Mouse (Mus musculus): ENCODE results near the gene Hoxb9.

The Hoxb9 gene

GRCm38 (mm10) chr11:96270996-96271540 is at the start of gene Hoxb9:
Hoxb9 (plus strand) TSS chr11:96271457.
- no peak for DNase-seq (ENCODE audit: low spot score in 2 of 2)

- no peak for DNase-seq (ENCODE audit: low spot score in 2 of 2)
Observed at GRCm38 (mm10) chr11:96223813-96224212, 47.4 kb upstream of the Hoxb9 start.

- no peak for DNase-seq (ENCODE audit: low spot score in 2 of 2)
Observed at GRCm38 (mm10) chr11:96227676-96228075, 43.6 kb upstream of the Hoxb9 start.

- DNase-seq (ENCODE audit: low spot score in 2 of 2), result peak in 1 of 2 experiments; percentile 14
Observed at GRCm38 (mm10) chr11:96234906-96235305, 36.4 kb upstream of the Hoxb9 start.

- DNase-seq (ENCODE audit: low spot score in 2 of 2), result no peak
Observed at GRCm38 (mm10) chr11:96240211-96240610, 31.0 kb upstream of the Hoxb9 start.

- DNase-seq (ENCODE audit: low spot score in 2 of 2), result no peak
Observed at GRCm38 (mm10) chr11:96250901-96251300, 20.4 kb upstream of the Hoxb9 start.

- DNase-seq (ENCODE audit: low spot score in 2 of 2), result no peak
Observed at GRCm38 (mm10) chr11:96251480-96252031, 19.7 kb upstream of the Hoxb9 start.

- DNase-seq (ENCODE audit: low spot score in 2 of 2), result no peak
Observed at GRCm38 (mm10) chr11:96252541-96253120, 18.6 kb upstream of the Hoxb9 start.

- no peak for DNase-seq (ENCODE audit: low spot score in 2 of 2)
Observed at GRCm38 (mm10) chr11:96254221-96254620, 17.0 kb upstream of the Hoxb9 start.

GRCm38 (mm10) chr11:96255111-96255995 is 15.9 kb upstream of the Hoxb9 start:
- DNase-seq (ENCODE audit: low spot score in 2 of 2), result no peak

GRCm38 (mm10) chr11:96255996-96256445 is 15.2 kb upstream of the Hoxb9 start:
- DNase-seq (ENCODE audit: low spot score in 2 of 2), result no peak

GRCm38 (mm10) chr11:96257141-96257540 is 14.1 kb upstream of the Hoxb9 start:
- DNase-seq (ENCODE audit: low spot score in 2 of 2), result no peak

GRCm38 (mm10) chr11:96259038-96259437 is 12.2 kb upstream of the Hoxb9 start:
- no peak for DNase-seq (ENCODE audit: low spot score in 2 of 2)

- no peak for DNase-seq (ENCODE audit: low spot score in 2 of 2)
Observed at GRCm38 (mm10) chr11:96259511-96259910, 11.7 kb upstream of the Hoxb9 start.

- DNase-seq (ENCODE audit: low spot score in 2 of 2), result no peak
Observed at GRCm38 (mm10) chr11:96260310-96260970, 10.8 kb upstream of the Hoxb9 start.

GRCm38 (mm10) chr11:96261323-96261890 is 9.8 kb upstream of the Hoxb9 start:
- peak in 1 of 2 experiments; percentile 31 for DNase-seq (ENCODE audit: low spot score in 2 of 2)

- no peak for DNase-seq (ENCODE audit: low spot score in 2 of 2)
Observed at GRCm38 (mm10) chr11:96262262-96262830, 8.9 kb upstream of the Hoxb9 start.

GRCm38 (mm10) chr11:96263636-96264389 is 7.4 kb upstream of the Hoxb9 start:
- no peak for DNase-seq (ENCODE audit: low spot score in 2 of 2)

GRCm38 (mm10) chr11:96264390-96265020 is 6.8 kb upstream of the Hoxb9 start:
- DNase-seq (ENCODE audit: low spot score in 2 of 2), result no peak

GRCm38 (mm10) chr11:96265954-96266353 is 5.3 kb upstream of the Hoxb9 start:
- DNase-seq (ENCODE audit: low spot score in 2 of 2), result no peak

Measured in heart, adult 9 months (tissue).